Mouse (Mus musculus): ENCODE measurements around the gene Cxcl16. TPM values are rescaled to one million over a fixed set of nuclear protein-coding genes. Genes with fewer than 3 reads are reported as not detected.
"Not testable (repeated sequence)": the region's sequence is repeated elsewhere in the genome, so short reads cannot be mapped to it uniquely, and the experiment has no call there.

Gene Cxcl16
- polyA plus RNA-seq, 1 experiment from 2014 or later, result 111 TPM

- peaks cover 37% of the 10 kb centered on the region for H3K79me2 ChIP-seq (ENCODE audit: inconsistent target)
- H3K4me3 ChIP-seq (ENCODE audit: inconsistent target), result no peak overlapping the region
- H3K36me3 ChIP-seq (ENCODE audit: inconsistent target), result peaks cover 43% of the 10 kb centered on the region
- 56% methylated on average over 7 of the region's 7 CpGs for WGBS (ENCODE audit: missing documents)
- H3K27ac ChIP-seq, result 0 out of 2 replicates have a peak overlapping the region, but pooled peaks have one; percentile 19
Measured at GRCm38 (mm10) chr11:70441882-70442281, 17.9 kb downstream of the Cxcl16 start.

- 88% methylated on average over 4 of the region's 4 CpGs for WGBS (ENCODE audit: missing documents)
- peaks cover 55% of the 10 kb centered on the region for H3K36me3 ChIP-seq (ENCODE audit: inconsistent target)
Measured at GRCm38 (mm10) chr11:70440637-70441036, 19.1 kb downstream of the Cxcl16 start.

GRCm38 (mm10) chr11:70438728-70439374 lies 20.9 kb downstream of the Cxcl16 start:
- WGBS (ENCODE audit: missing documents), result 91% methylated on average over 6 of the region's 7 CpGs
- Histone ChIP-seq H3K36me3 (ENCODE audit: inconsistent target) (peaks cover 63% of the 10 kb centered on the region), H3K4me3 (ENCODE audit: inconsistent target) (no peak overlapping the region), H3K27ac (no peak overlapping the region), H3K79me2 (ENCODE audit: inconsistent target) (peaks cover 67% of the 10 kb centered on the region)

More at GRCm38 (mm10) chr11:70440637-70441036, 19.1 kb downstream of the Cxcl16 start:
- peaks cover 49% of the 10 kb centered on the region for H3K79me2 ChIP-seq (ENCODE audit: inconsistent target)
- no peak overlapping the region for H3K4me3 ChIP-seq (ENCODE audit: inconsistent target)
- H3K27ac ChIP-seq, result no peak overlapping the region

GRCm38 (mm10) chr11:70437426-70437825 lies 22.4 kb downstream of the Cxcl16 start:
- WGBS (ENCODE audit: missing documents), result 19% methylated on average over 6 of the region's 6 CpGs
- Histone ChIP-seq H3K4me3 (ENCODE audit: inconsistent target) (no peak overlapping the region), H3K27ac (peak overlapping the region; percentile 100), H3K36me3 (ENCODE audit: inconsistent target) (peaks cover 63% of the 10 kb centered on the region), H3K79me2 (ENCODE audit: inconsistent target) (peaks cover 76% of the 10 kb centered on the region)

- peak overlapping the region; percentile 100 for H3K27ac ChIP-seq
Measured at GRCm38 (mm10) chr11:70435476-70435875, 24.3 kb downstream of the Cxcl16 start.

GRCm38 (mm10) chr11:70433951-70434350 lies 25.8 kb downstream of the Cxcl16 start:
- Histone ChIP-seq H3K27ac (peak overlapping the region; percentile 100), H3K79me2 (ENCODE audit: inconsistent target) (peaks cover 60% of the 10 kb centered on the region), H3K36me3 (ENCODE audit: inconsistent target) (peaks cover 40% of the 10 kb centered on the region), H3K4me3 (ENCODE audit: inconsistent target) (peak overlapping the region; percentile 100)
- WGBS (ENCODE audit: missing documents), result 86% methylated on average over 3 of the region's 3 CpGs

More at GRCm38 (mm10) chr11:70435476-70435875, 24.3 kb downstream of the Cxcl16 start:
- 5% methylated on average over 5 of the region's 5 CpGs for WGBS (ENCODE audit: missing documents)
- Histone ChIP-seq H3K36me3 (ENCODE audit: inconsistent target) (peaks cover 56% of the 10 kb centered on the region), H3K79me2 (ENCODE audit: inconsistent target) (peaks cover 75% of the 10 kb centered on the region), H3K4me3 (ENCODE audit: inconsistent target) (peak overlapping the region; percentile 100; the same call in 1 of the 2 replicates)

GRCm38 (mm10) chr11:70433569-70433943 lies 26.2 kb downstream of the Cxcl16 start:
- H3K27ac ChIP-seq, result peak overlapping the region; percentile 100
- peaks cover 36% of the 10 kb centered on the region for H3K36me3 ChIP-seq (ENCODE audit: inconsistent target)
- peaks cover 57% of the 10 kb centered on the region for H3K79me2 ChIP-seq (ENCODE audit: inconsistent target)
- peak overlapping the region; percentile 100 for H3K4me3 ChIP-seq (ENCODE audit: inconsistent target)
- 0% methylated on average over 1 of the region's 1 CpGs for WGBS (ENCODE audit: missing documents)

- Histone ChIP-seq H3K36me3 (ENCODE audit: inconsistent target) (peaks cover 31% of the 10 kb centered on the region), H3K27ac (peak overlapping the region; percentile 100), H3K79me2 (ENCODE audit: inconsistent target) (peaks cover 51% of the 10 kb centered on the region), H3K4me3 (ENCODE audit: inconsistent target) (peak overlapping the region; percentile 100)
- WGBS (ENCODE audit: missing documents), result 1% methylated on average over 14 of the region's 15 CpGs
Measured at GRCm38 (mm10) chr11:70432895-70433568, 26.8 kb downstream of the Cxcl16 start.

- Histone ChIP-seq H3K79me2 (ENCODE audit: inconsistent target) (peaks cover 44% of the 10 kb centered on the region), H3K4me3 (ENCODE audit: inconsistent target) (peak within 1 kb of the TSS; percentile 100), H3K36me3 (ENCODE audit: inconsistent target) (peaks cover 23% of the 10 kb centered on the region), H3K27ac (peak within 1 kb of the TSS; percentile 100)
- under 1% methylated on average over 30 of the region's 75 CpGs for WGBS (ENCODE audit: missing documents)
Measured at GRCm38 (mm10) chr11:70432048-70432894, 27.5 kb downstream of the Cxcl16 start, which contains the start of gene Arrb2. Arrb2 (plus strand) TSS chr11:70432635.

GRCm38 (mm10) chr11:70431574-70431973 lies 28.2 kb downstream of the Cxcl16 start:
- Histone ChIP-seq H3K36me3 (ENCODE audit: inconsistent target) (peaks cover 17% of the 10 kb centered on the region), H3K27ac (peak overlapping the region; percentile 53), H3K79me2 (ENCODE audit: inconsistent target) (peaks cover 37% of the 10 kb centered on the region), H3K4me3 (ENCODE audit: inconsistent target) (peak overlapping the region; percentile 33; the same call in 1 of the 2 replicates)
- WGBS (ENCODE audit: missing documents), result 58% methylated on average over 5 of the region's 5 CpGs

GRCm38 (mm10) chr11:70426598-70426997 lies 33.2 kb downstream of the Cxcl16 start:
- not testable (repeated sequence) for H3K27ac ChIP-seq; H3K36me3 ChIP-seq (ENCODE audit: inconsistent target); H3K79me2 ChIP-seq (ENCODE audit: inconsistent target); H3K4me3 ChIP-seq (ENCODE audit: inconsistent target)
- WGBS (ENCODE audit: missing documents), result 56% methylated on average over 4 of the region's 6 CpGs

GRCm38 (mm10) chr11:70419486-70419885 lies 40.3 kb downstream of the Cxcl16 start:
- Histone ChIP-seq H3K4me3 (ENCODE audit: inconsistent target) (no peak overlapping the region), H3K36me3 (ENCODE audit: inconsistent target) (no peaks in the 10 kb centered on the region), H3K79me2 (ENCODE audit: inconsistent target) (no peaks in the 10 kb centered on the region), H3K27ac (no peak overlapping the region)
- 78% methylated on average over 5 of the region's 5 CpGs for WGBS (ENCODE audit: missing documents)

GRCm38 (mm10) chr11:70418199-70418598 lies 41.6 kb downstream of the Cxcl16 start:
- 68% methylated on average over 4 of the region's 4 CpGs for WGBS (ENCODE audit: missing documents)

GRCm38 (mm10) chr11:70413961-70414360 lies 45.8 kb downstream of the Cxcl16 start:
- H3K79me2 ChIP-seq (ENCODE audit: inconsistent target), result peaks cover 9% of the 10 kb centered on the region
- H3K27ac ChIP-seq, result no peak overlapping the region
- no peaks in the 10 kb centered on the region for H3K36me3 ChIP-seq (ENCODE audit: inconsistent target)
- WGBS (ENCODE audit: missing documents), result 0% methylated on average over 3 of the region's 3 CpGs
- no peak overlapping the region for H3K4me3 ChIP-seq (ENCODE audit: inconsistent target)

More at GRCm38 (mm10) chr11:70418199-70418598, 41.6 kb downstream of the Cxcl16 start:
- H3K4me3 ChIP-seq (ENCODE audit: inconsistent target), result no peak overlapping the region
- no peaks in the 10 kb centered on the region for H3K36me3 ChIP-seq (ENCODE audit: inconsistent target)
- no peak overlapping the region for H3K27ac ChIP-seq
- no peaks in the 10 kb centered on the region for H3K79me2 ChIP-seq (ENCODE audit: inconsistent target)
